Mouse (Mus musculus) ES-Bruce4 (cell line): ENCODE measurements around the gene Susd3. TPM values are rescaled to one million over a fixed set of nuclear protein-coding genes. Genes with fewer than 3 reads are reported as not detected.

ENCODE experiments used
- H3K27ac ChIP-seq: 2 replicates; pipeline ENCODE4 v1.5.1; 2012; ENCODE audit warnings: low read length, inconsistent platforms; ENCODE audit not compliant: insufficient read depth
- H3K27me3 ChIP-seq: 2 replicates; pipeline ENCODE4 v1.6.1; 2012; ENCODE audit warnings: mild to moderate bottlenecking, low read length, inconsistent platforms; ENCODE audit not compliant: control insufficient read depth, poor library complexity, insufficient read depth, severe bottlenecking
- H3K36me3 ChIP-seq: 2 replicates; pipeline ENCODE4 v1.6.1; 2012; ENCODE audit warnings: inconsistent platforms, mild to moderate bottlenecking, low read length, moderate library complexity; ENCODE audit not compliant: control insufficient read depth, poor library complexity, insufficient read depth, severe bottlenecking
- H3K4me1 ChIP-seq: one replicate; pipeline ENCODE4 v1.8.1; 2011; ENCODE audit warnings: low read length; ENCODE audit not compliant: control insufficient read depth, insufficient read depth
- H3K4me3 ChIP-seq: 2 replicates; pipeline ENCODE4 v1.5.1; 2011; ENCODE audit warnings: low read depth, mild to moderate bottlenecking, low read length
- H3K9ac ChIP-seq: 2 replicates; pipeline ENCODE4 v1.6.1; 2012; ENCODE audit warnings: low read depth, mild to moderate bottlenecking, inconsistent platforms; ENCODE audit not compliant: poor library complexity, severe bottlenecking
- H3K9me3 ChIP-seq: replicated peaks from 2 replicates; pipeline ENCODE4 v1.6.1; 2012; ENCODE audit warnings: mild to moderate bottlenecking, low read length, inconsistent platforms; ENCODE audit not compliant: control insufficient read depth, poor library complexity, insufficient read depth, severe bottlenecking
- CTCF ChIP-seq: IDR thresholded peaks from one replicate; pipeline ENCODE4 v1.8.1; 2011; ENCODE audit warnings: low read depth, low read length
- EP300 ChIP-seq: IDR thresholded peaks from 2 replicates; pipeline ENCODE4 v1.6.1; 2011; ENCODE audit warnings: low read depth, low read length; ENCODE audit not compliant: insufficient read depth
- POLR2A ChIP-seq: IDR thresholded peaks from one replicate; pipeline ENCODE4 v1.8.1; 2011; ENCODE audit warnings: low read length; ENCODE audit not compliant: insufficient read depth
- polyA plus RNA-seq: library from polyadenylated mRNA; stranded (reverse); fragments of >200 nt; gene quantifications from 2 replicates; pipeline ENCODE4 v1.2.4, GENCODE M21; 2011; ENCODE audit warnings: low read depth; ENCODE audit not compliant: missing spikeins, insufficient read depth, insufficient read length

Susd3 gene
- polyA plus RNA-seq, 1 experiment, result not detected

DNA sequence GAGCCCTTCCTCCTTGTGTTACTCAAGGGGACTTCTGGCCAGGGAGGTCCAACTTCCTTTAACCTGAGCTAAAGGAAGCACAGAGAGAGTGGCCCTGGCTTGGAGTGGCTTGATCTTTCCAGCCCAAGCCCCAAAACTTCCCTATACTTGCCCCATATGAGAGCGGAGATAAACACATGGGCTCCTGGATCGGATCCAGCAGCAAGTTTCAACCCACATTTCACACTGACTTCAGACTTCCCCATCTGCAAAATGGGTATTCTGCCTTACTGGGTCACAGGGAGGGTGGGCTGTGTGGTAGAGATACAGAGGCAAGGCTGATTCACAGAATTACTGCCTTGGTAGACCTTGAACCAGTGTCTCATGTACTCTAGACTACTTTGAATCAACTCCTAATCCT, 5.0 kb downstream of the Susd3 start:
- TF ChIP-seq EP300 (no peak), POLR2A (no peak), CTCF (no peak)
- H3K4me1 ChIP-seq, result peaks cover under 1% of the 10 kb centered on the region
- H3K27me3 ChIP-seq, result no peaks in the 10 kb centered on the region
- no peak overlapping the region for H3K4me3 ChIP-seq
- no peaks in the 10 kb centered on the region for H3K36me3 ChIP-seq
- H3K9ac ChIP-seq, result no peak overlapping the region
- H3K9me3 ChIP-seq, result no peaks in the 10 kb centered on the region
- no peak overlapping the region for H3K27ac ChIP-seq

DNA sequence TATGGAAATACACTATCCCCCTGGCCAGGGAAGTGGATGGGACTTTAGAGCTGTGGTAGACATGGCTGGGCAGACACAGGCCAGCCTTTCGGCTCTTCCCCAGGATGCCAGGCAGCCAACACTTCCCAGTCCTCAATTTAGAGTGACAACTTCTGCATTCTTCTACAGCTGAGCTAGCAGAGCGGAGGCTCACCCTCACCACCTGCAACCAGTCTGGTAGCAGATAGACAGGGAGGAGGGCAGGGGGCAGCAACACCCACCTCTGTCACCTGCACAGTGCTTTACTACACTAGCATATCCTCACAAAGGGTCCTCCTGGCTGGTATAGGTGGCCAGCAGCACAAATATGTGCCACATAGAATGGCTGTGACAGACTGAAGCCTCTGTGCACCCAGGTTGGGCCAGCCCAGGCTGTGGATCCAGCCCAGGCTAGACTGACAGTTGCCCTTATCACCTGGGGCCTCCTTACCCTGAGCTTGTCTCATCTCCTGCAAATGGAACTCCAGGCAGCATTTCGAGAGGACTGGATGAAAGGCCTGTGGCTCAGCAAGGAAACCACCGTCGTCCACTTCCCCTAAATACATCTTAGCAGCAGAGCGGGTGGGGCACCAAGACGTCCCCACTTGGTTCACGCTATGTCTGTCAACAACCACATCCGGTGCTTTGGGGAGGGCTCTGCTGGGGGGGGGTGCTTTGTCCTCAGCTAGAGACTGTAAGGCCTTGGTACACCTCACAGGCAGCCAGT, 6.0 kb downstream of the Susd3 start:
- TF ChIP-seq CTCF, result no peak
- TF ChIP-seq POLR2A, result no peak
- no peak for TF ChIP-seq EP300
- Histone ChIP-seq H3K4me1 (no peaks in the 10 kb centered on the region), H3K4me3 (no peak overlapping the region), H3K27ac (no peak overlapping the region), H3K9ac (no peak overlapping the region), H3K9me3 (no peaks in the 10 kb centered on the region), H3K27me3 (no peaks in the 10 kb centered on the region), H3K36me3 (no peaks in the 10 kb centered on the region)

DNA sequence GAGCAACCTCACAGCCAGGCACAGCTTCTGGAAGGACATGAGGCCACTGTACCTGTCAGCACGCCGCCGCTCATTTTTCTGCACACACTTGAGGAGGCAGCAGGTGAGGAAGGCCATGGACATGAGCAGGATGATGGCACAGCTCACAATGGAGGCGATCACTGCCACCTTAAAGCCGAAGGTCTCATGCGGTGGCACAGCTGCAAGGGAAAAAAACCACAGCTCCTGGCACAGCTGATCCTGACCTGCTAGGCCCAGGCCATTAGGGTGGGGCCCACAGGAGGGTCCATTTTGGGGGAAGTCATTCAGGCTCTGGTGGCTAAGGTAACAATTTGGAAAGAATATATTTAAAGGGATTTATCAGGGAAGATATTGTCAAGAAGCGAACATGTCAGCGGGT, 9.8 kb downstream of the Susd3 start:
- no peaks in the 10 kb centered on the region for H3K4me1 ChIP-seq
- H3K4me3 ChIP-seq, result no peak overlapping the region
- H3K27me3 ChIP-seq, result no peaks in the 10 kb centered on the region
- no peaks in the 10 kb centered on the region for H3K9me3 ChIP-seq
- H3K9ac ChIP-seq, result no peak overlapping the region
- H3K27ac ChIP-seq, result no peak overlapping the region
- H3K36me3 ChIP-seq, result no peaks in the 10 kb centered on the region
- TF ChIP-seq CTCF, result no peak
- TF ChIP-seq POLR2A, result no peak
- no peak for TF ChIP-seq EP300

DNA sequence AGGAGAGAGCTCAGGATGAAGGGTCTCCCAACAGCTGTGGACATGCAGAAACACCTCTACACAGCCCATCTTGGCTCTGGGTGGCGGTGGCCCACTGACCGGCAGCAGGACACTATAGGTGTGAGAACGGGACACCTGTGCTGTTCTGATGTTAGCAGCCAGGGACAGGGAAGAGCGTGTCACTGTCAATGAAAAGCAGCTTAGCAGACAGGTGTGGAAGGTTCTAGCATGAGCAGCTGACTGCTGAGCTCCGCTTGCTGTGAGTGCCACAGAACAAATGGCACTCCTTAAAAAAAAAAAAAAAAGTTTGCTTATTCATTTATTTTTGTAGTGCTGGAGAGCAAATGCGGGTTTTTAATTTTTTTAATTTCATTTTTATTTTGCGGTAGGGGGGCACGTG, 10.9 kb downstream of the Susd3 start:
- TF ChIP-seq POLR2A, result no peak
- Histone ChIP-seq H3K9me3 (no peaks in the 10 kb centered on the region), H3K9ac (no peak overlapping the region), H3K4me1 (no peaks in the 10 kb centered on the region), H3K4me3 (no peak overlapping the region), H3K27ac (no peak overlapping the region), H3K36me3 (no peaks in the 10 kb centered on the region), H3K27me3 (no peaks in the 10 kb centered on the region)

DNA sequence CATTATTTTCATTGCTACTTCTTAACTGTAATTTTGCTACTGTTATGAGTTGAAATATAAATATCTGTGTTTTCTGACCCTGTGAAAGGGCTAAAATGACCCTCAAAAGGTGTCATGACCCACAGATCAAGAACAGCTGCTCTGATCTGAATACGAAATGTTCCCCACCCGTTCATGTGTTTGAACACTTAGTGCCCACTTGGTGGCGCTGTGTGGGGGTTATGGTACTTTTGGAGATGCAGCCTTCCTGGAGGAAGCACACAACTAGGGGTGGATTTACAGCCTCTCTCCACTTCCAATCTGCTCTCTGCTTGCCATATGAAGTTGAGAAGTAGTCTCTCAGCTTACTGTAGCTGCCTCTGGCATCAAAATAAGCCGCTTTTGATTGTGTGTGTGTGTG, 13.8 kb downstream of the Susd3 start:
- H3K4me3 ChIP-seq, result no peak overlapping the region
- H3K27me3 ChIP-seq, result no peaks in the 10 kb centered on the region
- H3K9me3 ChIP-seq, result no peaks in the 10 kb centered on the region
- no peak overlapping the region for H3K27ac ChIP-seq
- no peak overlapping the region for H3K9ac ChIP-seq
- TF ChIP-seq CTCF (peak; percentile 38), POLR2A (no peak)
- no peaks in the 10 kb centered on the region for H3K36me3 ChIP-seq
- no peaks in the 10 kb centered on the region for H3K4me1 ChIP-seq

DNA sequence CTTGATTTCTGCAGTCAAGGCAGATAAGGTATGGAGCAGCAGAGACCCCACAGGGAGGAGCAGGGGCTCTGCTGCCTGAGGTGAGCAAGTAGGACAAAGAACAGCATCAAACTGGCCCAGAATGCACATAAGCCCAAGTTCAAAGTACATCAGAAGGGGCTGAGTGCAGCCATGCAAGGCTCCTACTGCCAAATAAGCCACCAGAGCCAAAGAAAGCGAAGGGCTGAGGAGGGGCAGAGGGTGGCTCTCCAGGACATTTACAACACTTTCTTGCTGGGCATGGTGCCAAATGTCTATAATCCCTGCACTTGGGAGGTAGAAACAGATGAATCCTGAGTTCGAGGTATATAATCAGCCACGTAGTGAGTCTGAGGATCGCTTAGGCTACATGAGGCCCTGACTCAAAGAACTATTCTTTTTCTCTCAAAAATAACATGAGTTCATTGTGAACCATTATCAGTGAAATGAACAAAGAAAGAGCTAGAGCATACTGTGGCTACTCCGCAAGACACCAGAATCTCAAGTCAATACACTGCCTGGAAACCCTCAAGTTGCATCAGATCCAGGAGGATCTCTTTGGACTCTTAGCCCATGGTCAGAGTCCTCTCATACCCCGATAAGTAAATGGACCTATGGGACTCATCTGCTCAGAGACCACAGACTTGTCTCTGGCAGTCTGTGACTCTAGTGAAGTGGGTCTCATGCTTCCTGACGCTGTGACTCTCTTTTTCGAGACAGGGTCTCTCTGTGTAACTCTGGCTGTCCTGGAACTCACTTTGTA, 14.5 kb downstream of the Susd3 start:
- H3K4me1 ChIP-seq, result no peaks in the 10 kb centered on the region
- no peak overlapping the region for H3K4me3 ChIP-seq
- no peaks in the 10 kb centered on the region for H3K36me3 ChIP-seq
- no peak for TF ChIP-seq CTCF
- TF ChIP-seq EP300, result no peak
- no peak for TF ChIP-seq POLR2A
- no peaks in the 10 kb centered on the region for H3K27me3 ChIP-seq
- no peaks in the 10 kb centered on the region for H3K9me3 ChIP-seq
- no peak overlapping the region for H3K9ac ChIP-seq
- no peak overlapping the region for H3K27ac ChIP-seq
